In genomic region chr10:58640446-58641400, GRCm38 (mm10) we compare ENCODE assay signal across 11 mouse cellular contexts. TPM values are rescaled to one million over a fixed set of nuclear protein-coding genes. Genes with fewer than 3 reads are reported as not detected.
DNase-seq lines count a peak whose midpoint lies in the region; ATAC-seq and TF ChIP-seq lines count a peak whose summit lies in the region.
"Had no signal": no experiment of that assay in that cellular context is flagged by ENCODE, and none has a peak within 500 bp of the region (broad histone marks: within the 10 kb centered on the region; RNA-seq: fewer than 3 reads in every experiment).

No protein-coding gene starts in this region.

- H3K27ac ChIP-seq in heart, embryonic 16.5 days (ENCODE audit: low read length), result no peak overlapping the region
- no peak overlapping the region for H3K27ac ChIP-seq in CH12.LX (ENCODE audit: insufficient read depth, low read depth)
- H3K27ac ChIP-seq in forebrain, embryonic 11.5 days (ENCODE audit: low read depth, low read length), result peak overlapping the region; percentile 12; the same call in 1 of the 2 replicates
- H3K27ac ChIP-seq: liver, embryonic 14.5 days had no signal

- in situ Hi-C loops in CH12.LX (cut with MboI; ENCODE audit: low pct_ligation_motif_present, low pct_unique_long_range_greater_than_20kb, low sequenced_read_pairs), result no loop called here

- no peak for TF ChIP-seq POLR2A in CH12.LX (IDR thresholded peaks at IDR 0.05; ENCODE audit: low read depth, low read length)

- no peak for DNase-seq in heart, postnatal 14 days
- peak; percentile 18 for DNase-seq in CH12.LX (ENCODE audit: extremely low read depth)
- peak; percentile 60 for DNase-seq in forebrain, embryonic 11.5 days (ENCODE audit: low spot score)
- DNase-seq in lung, postnatal 10 days, result peak; percentile 40
- no peak for DNase-seq in cerebellum, adult 11 months
- DNase-seq in frontal cortex, postnatal 14 days (ENCODE audit: low spot score in 2 of 2), result no peak
- DNase-seq in left cerebral cortex, adult 9 months (ENCODE audit: low spot score in 2 of 2), result no peak
- DNase-seq: cerebellum, adult 8-10 months; thymus, adult 18-20 months had no signal

- peaks cover 12% of the 10 kb centered on the region for H3K4me1 ChIP-seq in heart, embryonic 16.5 days (ENCODE audit: control insufficient read depth, insufficient read depth, low read length)
- H3K4me1 ChIP-seq in CH12.LX (ENCODE audit: control insufficient read depth in 1 of 2, insufficient read depth in 2 of 2), result no peaks in the 10 kb centered on the region; a peak in 1 of 4 replicates
- H3K4me1 ChIP-seq in forebrain, embryonic 11.5 days (replicated peaks; ENCODE audit: control insufficient read depth, insufficient read depth, low read length), result peaks cover 15% of the 10 kb centered on the region

- peak overlapping the region; percentile 4; the same call in 1 of the 2 replicates for H3K4me2 ChIP-seq in heart, embryonic 16.5 days (ENCODE audit: low read depth, low read length)
- peak overlapping the region; percentile 63; the same call in 1 of the 2 replicates for H3K4me2 ChIP-seq in CH12.LX (ENCODE audit: insufficient read depth, low read depth, poor library complexity, severe bottlenecking)
- H3K4me2 ChIP-seq in forebrain, embryonic 11.5 days (ENCODE audit: low read depth, low read length, severe bottlenecking), result no peak overlapping the region

- 57% methylated on average over 19 of the region's 19 CpGs for WGBS in heart, embryonic 16.5 days
- 15% methylated on average over 19 of the region's 19 CpGs for WGBS in forebrain, embryonic 11.5 days

- TF ChIP-seq RAD21 in CH12.LX (IDR thresholded peaks at IDR 0.05; ENCODE audit: low read depth, low read length), result no peak

- ATAC-seq in heart, embryonic 16.5 days (replicated peaks; ENCODE audit: extremely low read depth, insufficient read depth, low FRiP score), result no peak
- peak; percentile 82 for ATAC-seq in forebrain, embryonic 11.5 days (replicated peaks; ENCODE audit: low FRiP score)

- no peaks in the 10 kb centered on the region for H3K27me3 ChIP-seq in heart, embryonic 16.5 days (ENCODE audit: control insufficient read depth, insufficient read depth, low read length)
- peaks cover 13% of the 10 kb centered on the region for H3K27me3 ChIP-seq in CH12.LX (replicated peaks)
- peaks cover 5% of the 10 kb centered on the region for H3K27me3 ChIP-seq in forebrain, embryonic 11.5 days (ENCODE audit: control insufficient read depth, insufficient read depth, low read length)

- H3K79me2 ChIP-seq in CH12.LX (replicated peaks; ENCODE audit: control insufficient read depth, extremely low read depth, insufficient read depth, poor library complexity, severe bottlenecking), result no peaks in the 10 kb centered on the region

- no peaks in the 10 kb centered on the region for H3K36me3 ChIP-seq in heart, embryonic 16.5 days (ENCODE audit: control insufficient read depth, insufficient read depth)
- H3K36me3 ChIP-seq in CH12.LX (replicated peaks in 1 of 2; ENCODE audit: control insufficient read depth in 1 of 2, insufficient read depth in 1 of 2, low read length in 1 of 2), result no peaks in the 10 kb centered on the region
- H3K36me3 ChIP-seq in forebrain, embryonic 11.5 days (ENCODE audit: control insufficient read depth, insufficient read depth, low read length), result no peaks in the 10 kb centered on the region

- no peaks in the 10 kb centered on the region for H3K9me3 ChIP-seq in heart, embryonic 16.5 days (replicated peaks; ENCODE audit: control insufficient read depth, low read length)
- H3K9me3 ChIP-seq in CH12.LX (replicated peaks; ENCODE audit: low read length), result no peaks in the 10 kb centered on the region
- no peaks in the 10 kb centered on the region for H3K9me3 ChIP-seq in forebrain, embryonic 11.5 days (ENCODE audit: control insufficient read depth, low read length)

- no peak for TF ChIP-seq EP300 in CH12.LX (IDR thresholded peaks at IDR 0.05; ENCODE audit: low read length)

- H3K9ac ChIP-seq in heart, embryonic 16.5 days (ENCODE audit: low read length), result no peak overlapping the region
- H3K9ac ChIP-seq in CH12.LX (ENCODE audit: insufficient read depth, low read depth), result no peak overlapping the region
- H3K9ac ChIP-seq in forebrain, embryonic 11.5 days (ENCODE audit: low read length), result no peak overlapping the region; the same call in 1 of the 2 replicates
- H3K9ac ChIP-seq: liver, embryonic 14.5 days had no signal

- no peak overlapping the region for H3K4me3 ChIP-seq in heart, embryonic 16.5 days (ENCODE audit: low read length)
- H3K4me3 ChIP-seq in CH12.LX (replicated peaks in 1 of 3; ENCODE audit: low read depth in 2 of 3, low read length in 2 of 3, poor library complexity in 1 of 3), result no peak overlapping the region
- no peak overlapping the region for H3K4me3 ChIP-seq in forebrain, embryonic 11.5 days (ENCODE audit: low read depth, low read length)

- dilution Hi-C loops in CH12.LX (cut with MboI; ENCODE audit: extremely low pct_ligation_motif_present, extremely low pct_unique_long_range_greater_than_20kb, low sequenced_read_pairs), result no loop called here

- intact Hi-C loops in heart, postnatal 14 days (cut with DNase I), result no loop called here

- no peak for TF ChIP-seq CTCF in CH12.LX (conservative IDR thresholded peaks at IDR 0.05 in 1 of 2, IDR thresholded peaks at IDR 0.05 in 1 of 2; ENCODE audit: low read depth in 2 of 2, low read length in 2 of 2)

TF ChIP-seq in CH12.LX, 34 proteins besides CTCF, POLR2A, EP300 and RAD21:
- no peak for TF ChIP-seq ETS1 (conservative IDR thresholded peaks at IDR 0.05; ENCODE audit: low read depth, low read length)
- no peak for TF ChIP-seq CHD1 (IDR thresholded peaks at IDR 0.05; ENCODE audit: low read depth, low read length)
- TF ChIP-seq ELF1 (IDR thresholded peaks at IDR 0.05; ENCODE audit: low read depth, low read length), result no peak
- no peak for TF ChIP-seq ZMIZ1 (IDR thresholded peaks at IDR 0.05; ENCODE audit: low read depth, low read length)
- no peak for TF ChIP-seq NRF1 (IDR thresholded peaks at IDR 0.05; ENCODE audit: low read depth, low read length)
- TF ChIP-seq IRF4 (IDR thresholded peaks at IDR 0.05; ENCODE audit: low read depth, low read length), result no peak
- TF ChIP-seq BHLHE40 (IDR thresholded peaks at IDR 0.05; ENCODE audit: low read depth, low read length), result no peak
TF ChIP-seq in CH12.LX: peak in this region for 0.

RNA-seq across cellular contexts. Expression of gene Edar, which starts 34.7 kb away (rescaled TPM):
- 0.16 and 0.21 TPM in 2 replicates for polyA plus RNA-seq in heart, embryonic 16.5 days (2015; fragmentation: Nextera tagmentation; extraction: Ambion mirVana)
- total RNA-seq in heart, postnatal 14 days (2021), result under 1 TPM; 0.39 to 0.69 TPM
- total RNA-seq in CH12.LX (2012; rRNA removed), result not detected in 2 replicates
- not detected in 2 replicates for total RNA-seq in CH12.LX (2014; rRNA removed)
- not detected in 2 replicates for polyA plus RNA-seq in CH12.LX (2012; ENCODE audit: insufficient read length, low read depth)
- 0.75 and 0.81 TPM in 2 replicates for polyA plus RNA-seq in forebrain, embryonic 11.5 days (2014; fragmentation: Nextera tagmentation; extraction: Ambion mirVana)
- polyA plus RNA-seq: liver, embryonic 14.5 days had no signal

Comparison
In these comparisons a context has a peak if more than half of its experiments do, and no peak if none do; other contexts are left out.
1. DNase-seq: peak in CH12.LX (single experiment), forebrain, embryonic 11.5 days (single experiment) and lung, postnatal 10 days (single experiment); none in heart, postnatal 14 days (0 of 2), cerebellum, adult 11 months (single experiment), frontal cortex, postnatal 14 days (0 of 2) and left cerebral cortex, adult 9 months (0 of 2).